Mouse (Mus musculus): ENCODE results near the gene Gm10974.

- TF ChIP-seq CTCF (IDR thresholded peaks at IDR 0.05; ENCODE audit: low read depth, low read length) (no peak), POLR2A (IDR thresholded peaks at IDR 0.05; ENCODE audit: extremely low read depth, insufficient read depth, low read length) (no peak)
These were observed 47.4 kb downstream of the Gm10974 start for GRCm38 (mm10) chr7:66413093-66413492.
